Mouse (Mus musculus): ENCODE measurements around the gene Lin28a. TPM values are rescaled to one million over a fixed set of nuclear protein-coding genes. Genes with fewer than 3 reads are reported as not detected.
A peak's percentile ranks its signal among the peaks of the same experiment; 100 is the strongest.

Lin28a gene
- total RNA-seq, 2 experiments from 2014 or later: not detected

DNA sequence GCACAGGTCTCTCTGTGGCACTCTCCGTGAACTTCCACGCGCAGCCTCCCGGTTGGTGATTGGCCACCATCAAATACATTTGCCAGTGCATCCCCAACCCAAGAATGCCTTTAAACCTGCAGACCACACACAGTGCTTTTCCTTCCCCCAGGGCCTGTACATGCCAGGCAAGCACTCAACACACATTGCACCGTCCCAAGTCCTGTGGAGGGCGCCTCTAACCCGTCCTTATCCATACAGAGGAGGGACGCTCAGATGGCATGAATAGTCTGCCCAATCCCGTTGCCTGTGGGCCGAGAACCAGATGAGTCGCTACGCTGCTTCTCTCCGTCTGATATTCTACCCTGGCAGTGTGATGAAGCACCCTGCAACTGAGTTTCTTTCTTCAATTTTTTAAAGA, 35.7 kb downstream of the Lin28a start:
- no peak for DNase-seq (ENCODE audit: low spot score in 2 of 2)

DNA sequence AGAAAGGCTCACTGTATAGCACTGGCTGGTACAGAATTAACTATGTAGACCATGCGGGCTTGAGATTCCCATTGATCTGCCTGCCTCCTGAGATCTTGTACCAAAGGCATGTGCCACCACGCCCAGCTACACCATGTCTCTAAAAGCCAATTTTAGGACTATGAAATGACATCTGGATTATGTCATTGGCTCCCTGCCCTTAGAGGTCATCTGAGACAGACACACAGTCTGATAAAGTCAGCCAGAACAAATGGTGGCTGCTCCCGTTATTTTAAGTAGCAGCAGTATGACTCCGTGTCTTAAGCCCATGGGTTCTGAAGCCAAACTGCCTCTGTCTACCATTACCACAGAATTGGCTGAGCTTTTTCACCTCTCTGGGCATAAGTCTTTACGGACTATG, 38.1 kb downstream of the Lin28a start:
- DNase-seq (ENCODE audit: low spot score in 2 of 2): no peak

DNA sequence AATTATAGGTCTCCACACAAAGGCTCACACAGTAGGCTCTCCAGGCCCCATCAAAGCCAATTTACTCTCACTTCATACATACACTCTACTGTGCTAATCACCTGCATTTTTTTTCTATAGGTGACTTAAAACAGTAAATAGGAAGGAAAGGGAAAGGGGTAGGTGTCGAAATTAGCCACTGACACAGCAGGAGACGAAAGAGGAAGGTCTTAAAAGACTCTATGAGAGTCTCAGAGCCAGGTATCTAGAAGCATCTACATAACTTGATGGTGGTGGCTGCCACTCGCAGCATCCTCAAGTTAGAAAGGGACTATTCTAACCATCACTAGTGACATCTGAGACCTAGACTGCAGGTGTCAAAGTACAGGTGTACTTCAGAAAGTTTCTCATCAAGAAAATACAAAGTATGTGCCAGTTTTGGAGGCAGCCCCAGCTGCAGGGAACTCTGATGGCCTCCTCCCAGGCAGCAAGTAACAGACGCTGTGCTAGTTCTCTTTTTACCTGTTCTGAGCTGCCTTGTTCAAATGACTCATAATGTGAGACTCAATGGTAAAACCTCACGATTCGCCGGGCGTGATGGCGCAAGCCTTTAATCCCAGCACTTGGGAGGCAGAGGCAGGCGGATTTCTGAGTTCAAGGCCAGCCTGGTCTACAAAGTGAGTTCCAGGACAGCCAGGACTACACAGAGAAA, 40.5 kb downstream of the Lin28a start:
- DNase-seq (ENCODE audit: low spot score in 2 of 2): no peak

DNA sequence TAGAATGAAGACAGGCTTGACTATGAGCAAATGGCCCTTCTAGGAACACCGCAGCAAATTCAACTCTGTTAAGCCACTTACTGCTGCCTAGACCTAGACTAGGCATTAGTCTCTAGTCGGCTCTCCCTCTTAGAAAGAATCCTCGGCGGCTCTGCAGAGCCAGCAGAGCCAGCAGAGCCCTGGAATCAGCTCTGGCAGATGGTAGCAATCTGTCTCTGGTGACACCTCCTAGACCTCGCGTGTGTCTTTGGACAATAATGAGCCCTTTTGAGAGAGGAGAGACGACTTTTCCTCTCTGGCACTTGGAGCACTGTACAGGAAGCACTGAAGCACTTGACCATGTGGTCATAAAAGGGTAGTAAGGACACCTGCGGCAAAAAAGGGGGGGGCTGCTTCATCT, 46.9 kb downstream of the Lin28a start:
- DNase-seq (ENCODE audit: low spot score in 2 of 2): no peak

DNA sequence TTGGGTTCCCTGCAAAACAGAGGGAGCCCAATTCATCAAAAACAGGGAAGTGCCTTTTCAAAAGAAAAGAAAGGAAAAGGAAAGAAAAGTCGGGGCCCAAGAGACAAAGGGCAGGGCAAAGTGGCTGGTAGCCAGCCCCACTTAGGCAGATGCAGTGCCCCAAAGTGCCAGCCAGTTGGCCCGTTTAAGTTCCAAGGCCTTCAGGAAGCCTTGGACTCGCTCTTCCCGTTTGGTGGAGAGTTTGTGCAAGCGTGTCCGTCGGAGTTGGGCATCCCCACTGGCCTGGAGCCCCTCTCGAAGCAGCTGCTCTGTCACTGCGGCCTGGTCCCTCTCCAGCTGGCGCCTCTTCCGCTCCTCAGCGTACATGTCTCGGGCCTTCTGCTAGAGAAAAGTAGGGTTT, 47.8 kb downstream of the Lin28a start:
- no peak for DNase-seq (ENCODE audit: low spot score in 2 of 2)

DNA sequence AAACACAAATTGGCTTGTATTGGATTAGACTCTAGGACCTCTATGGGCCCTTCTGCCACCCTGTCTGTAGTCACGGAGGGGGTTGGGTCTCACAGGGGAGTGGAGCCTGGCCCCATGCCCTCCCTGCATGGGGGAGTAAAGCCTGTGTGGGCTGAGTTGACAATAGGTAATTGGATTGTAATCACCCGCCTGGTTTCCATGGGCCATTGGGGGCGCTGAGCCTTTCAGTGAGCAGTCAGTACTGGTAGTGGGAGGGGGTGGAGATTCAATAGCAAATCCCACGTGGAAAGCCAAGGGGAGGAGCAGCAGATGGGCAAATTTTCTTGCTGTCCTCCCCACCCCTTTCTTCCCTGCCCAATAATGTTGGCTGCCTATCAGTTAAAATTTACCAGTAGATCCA, 48.4 kb downstream of the Lin28a start:
- peak in 1 of 2 experiments; percentile 45 for DNase-seq (ENCODE audit: low spot score in 2 of 2)

DNA sequence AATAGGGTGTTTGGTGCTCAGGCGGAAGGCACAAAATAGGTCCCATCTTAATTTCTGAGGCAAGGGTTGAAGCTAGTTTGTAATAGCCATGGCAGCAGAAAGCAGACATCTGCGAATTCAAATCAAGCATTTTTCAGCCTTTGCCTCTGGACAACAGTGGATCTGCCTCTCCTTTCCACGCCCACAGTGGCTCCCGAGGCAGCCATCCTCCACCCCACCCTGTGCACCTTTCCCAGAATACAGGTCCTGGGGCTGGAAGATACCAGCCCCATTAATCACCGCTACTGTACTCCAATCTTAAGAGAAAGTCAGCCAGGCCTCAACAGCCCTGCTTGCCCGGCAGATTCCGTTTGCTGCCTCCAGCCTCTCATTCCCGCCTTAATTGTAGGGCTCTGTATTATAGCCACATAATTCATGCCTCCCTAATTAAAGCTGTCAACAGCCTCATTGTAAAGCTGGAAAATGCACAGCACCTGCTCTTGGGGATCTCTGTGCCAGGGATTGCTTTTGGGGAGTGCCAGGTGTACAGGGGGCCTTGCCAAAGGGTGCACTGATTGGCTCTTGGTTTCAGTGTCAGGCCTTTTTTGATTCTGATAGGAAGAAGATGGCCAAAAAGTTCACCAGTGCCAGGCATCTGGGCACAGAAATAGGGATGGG, 49.4 kb downstream of the Lin28a start:
- DNase-seq (ENCODE audit: low spot score in 2 of 2): no peak

DNA sequence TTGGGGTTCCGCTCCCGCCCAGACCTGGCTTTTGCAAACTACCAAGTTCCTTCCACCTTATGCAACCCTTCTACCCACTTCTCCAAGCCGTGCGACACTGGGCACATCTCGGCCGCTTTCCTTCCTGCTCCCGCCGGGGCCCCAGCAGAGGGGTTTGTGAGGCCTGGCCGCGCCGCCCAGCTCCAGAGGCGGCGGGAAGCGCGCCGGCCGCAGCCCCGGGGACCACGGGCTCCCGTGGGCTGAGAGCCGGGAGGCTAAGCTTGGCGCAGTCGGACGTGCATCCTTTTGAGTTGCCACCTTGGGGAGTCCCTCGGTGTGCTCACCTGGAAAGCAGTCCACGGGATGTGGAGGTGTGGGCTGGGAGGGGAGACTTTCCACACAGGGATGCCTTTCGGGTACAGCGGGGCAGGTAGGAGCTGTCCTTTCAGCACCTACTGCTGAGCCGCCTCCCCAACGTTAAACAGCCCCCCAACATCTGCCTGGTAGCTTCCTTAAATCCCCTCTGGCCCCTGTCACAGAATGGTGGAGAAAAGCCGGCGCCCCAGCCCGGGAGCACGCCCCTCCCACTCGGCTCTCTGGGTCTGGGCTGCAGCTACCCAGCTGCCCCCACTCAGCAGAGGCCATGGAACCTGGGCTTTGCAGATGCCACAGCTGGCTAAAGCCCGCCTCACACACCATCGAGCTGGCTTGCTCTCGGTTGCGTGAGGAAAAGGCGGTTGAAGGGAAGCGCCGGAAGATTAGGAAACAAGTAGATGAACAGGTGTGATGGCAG, 50.3 kb downstream of the Lin28a start, which contains the start of gene Hmgn2:
Hmgn2 (minus strand) TSS at position 501 of the 772 bp plus-strand sequence.
- DNase-seq (ENCODE audit: low spot score in 2 of 2): peak in 1 of 2 experiments; percentile 24

DNA sequence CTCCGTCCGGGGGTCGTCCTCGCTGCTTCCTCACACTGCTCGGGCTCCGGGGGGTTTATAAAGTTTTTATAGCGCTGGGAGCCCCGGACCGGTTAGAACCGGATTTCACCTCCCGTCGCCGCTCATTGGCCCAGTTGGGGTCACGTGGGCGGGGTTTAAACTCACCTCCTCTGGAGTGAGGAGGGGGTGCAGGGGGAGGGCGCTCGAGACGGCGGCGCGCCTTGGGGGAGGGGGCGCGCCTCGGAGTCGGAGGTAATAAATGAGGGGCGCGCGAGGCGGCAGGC, 50.8 kb downstream of the Lin28a start:
- DNase-seq (ENCODE audit: low spot score in 2 of 2): peak; percentile 86 to 92

DNA sequence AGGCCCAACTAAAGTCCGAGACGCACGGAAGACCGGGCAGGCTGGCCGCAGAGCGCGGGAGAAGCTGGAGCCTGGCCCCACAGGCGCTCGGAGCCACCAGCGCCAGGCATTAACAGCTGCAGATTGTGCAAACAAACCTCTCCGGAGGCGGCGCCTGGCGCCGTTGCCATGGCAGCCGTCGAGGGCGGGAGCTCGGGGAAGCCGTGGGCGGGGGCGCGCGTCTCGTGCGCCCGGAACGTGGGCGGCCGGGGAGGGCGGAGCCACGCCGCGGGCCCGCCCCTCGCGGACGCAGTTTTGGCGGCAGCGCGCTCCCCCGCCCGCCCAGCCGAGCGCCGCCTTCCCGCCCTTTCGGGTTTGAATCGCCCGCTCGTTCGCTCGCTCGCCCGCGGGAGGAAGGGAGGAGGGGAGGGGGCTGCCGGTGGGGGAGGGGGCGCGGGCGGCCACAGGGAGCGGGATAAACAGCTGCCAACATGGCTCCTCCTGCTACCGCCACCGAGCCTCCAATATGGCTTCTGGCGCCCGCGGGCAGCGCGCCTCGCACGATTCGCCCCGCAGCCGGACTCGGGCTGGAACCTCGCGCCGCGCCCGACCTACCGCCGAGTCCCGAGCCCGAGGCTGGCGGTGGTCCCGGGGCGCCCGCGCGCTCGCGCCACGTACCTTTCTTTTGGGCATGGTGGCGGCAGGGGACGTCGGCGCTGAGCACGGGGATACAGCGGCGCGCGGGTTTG, 51.3 kb downstream of the Lin28a start:
- peak; percentile 97 to 98 for DNase-seq (ENCODE audit: low spot score in 2 of 2)

DNA sequence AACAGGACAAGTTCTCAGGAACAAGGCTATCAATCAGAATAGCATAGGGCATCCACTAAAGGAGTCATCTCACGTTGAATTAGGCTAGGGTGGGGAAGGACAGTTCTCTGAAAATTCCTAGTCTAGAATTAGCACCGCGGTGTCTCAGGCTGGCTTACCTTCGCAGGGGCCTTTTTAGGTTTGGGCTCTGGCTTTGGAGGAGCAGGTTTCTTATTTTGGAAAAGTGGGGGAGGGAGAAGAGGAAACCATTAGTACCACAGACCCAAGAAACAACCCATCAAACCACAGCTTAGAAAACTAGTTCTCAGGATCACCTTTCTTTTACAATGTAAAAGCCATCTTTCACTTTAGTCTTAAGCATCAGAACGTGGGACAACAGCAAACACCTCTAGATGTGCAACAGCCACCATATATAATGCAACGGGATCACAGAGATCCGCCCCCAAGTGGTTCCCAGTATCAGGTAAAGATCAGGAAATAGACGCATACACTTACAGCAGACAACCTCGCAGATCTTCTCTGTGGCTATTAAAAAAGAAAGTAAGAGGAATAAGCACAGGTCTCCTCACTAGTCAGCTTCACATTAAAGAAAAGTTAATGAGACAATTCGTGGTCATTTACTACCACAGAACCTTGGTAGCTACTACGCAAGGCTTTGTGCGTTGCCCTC, 52.2 kb downstream of the Lin28a start:
- DNase-seq (ENCODE audit: low spot score in 2 of 2): no peak

DNA sequence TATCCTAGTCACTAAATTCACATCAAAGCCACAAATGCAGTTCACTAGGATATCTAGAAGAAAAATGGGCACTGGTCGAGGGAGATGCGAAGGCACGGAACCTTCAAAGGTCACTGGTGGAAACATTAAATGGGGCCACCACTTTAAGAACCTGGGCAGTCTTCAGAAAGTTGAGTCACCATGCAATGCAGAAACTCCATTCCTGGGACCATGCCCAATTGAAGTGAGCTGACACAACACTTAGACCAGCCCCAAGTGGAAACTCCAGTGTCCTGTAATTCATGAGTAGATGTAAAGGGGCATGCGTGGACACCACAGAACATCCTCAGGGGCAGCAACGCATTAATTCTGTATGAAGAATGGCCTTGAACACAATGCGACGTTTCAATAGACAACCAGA, 56.1 kb downstream of the Lin28a start:
- no peak for DNase-seq (ENCODE audit: low spot score in 2 of 2)

DNA sequence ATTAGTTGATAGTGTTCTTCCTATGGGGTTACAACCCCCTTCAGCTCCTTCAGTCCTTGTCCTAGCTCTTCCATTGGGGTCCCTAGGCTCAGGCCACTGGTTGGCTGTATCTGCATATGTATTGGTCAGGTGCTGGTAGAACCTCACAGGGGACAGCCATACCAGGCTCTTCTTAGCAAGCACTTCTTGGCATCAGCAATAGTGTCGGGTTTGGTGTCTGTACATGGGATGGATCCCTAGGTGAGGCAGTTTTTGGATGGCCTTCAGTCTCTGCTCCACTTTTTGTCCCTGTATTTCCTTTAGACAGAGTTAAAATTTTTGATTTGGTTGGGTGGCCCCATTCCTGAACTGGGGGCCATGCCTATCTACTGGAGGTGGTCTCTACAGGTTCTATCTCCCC, 59.8 kb downstream of the Lin28a start:
- no peak for DNase-seq (ENCODE audit: low spot score in 2 of 2)

DNA sequence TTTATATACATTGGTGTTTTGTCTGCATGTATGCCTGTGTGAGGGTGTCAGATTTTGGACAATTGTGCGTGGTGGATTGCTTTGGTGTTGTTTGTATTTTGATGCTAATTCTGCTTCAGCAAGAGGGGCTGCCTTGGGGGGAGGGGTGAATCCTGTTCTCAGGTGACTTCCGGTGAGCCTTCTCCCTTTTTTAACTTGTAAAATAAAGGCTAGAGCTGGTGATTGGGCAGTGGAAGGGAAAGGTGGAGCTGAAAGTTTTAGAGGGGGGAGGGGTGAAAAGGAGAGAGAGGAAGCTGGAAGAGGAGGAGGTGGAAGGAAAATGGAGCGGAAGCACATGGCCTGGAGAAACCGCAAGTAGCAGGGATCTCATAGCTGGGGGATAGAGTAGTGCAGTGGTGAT, 62.3 kb downstream of the Lin28a start:
- DNase-seq (ENCODE audit: low spot score in 2 of 2): no peak

Other genes with a start within 250 kb of the Lin28a start
- gene Rps6ka1, start 131.0 kb downstream of the Lin28a start, total RNA-seq (2021): 10 to 100 TPM; 10.6 to 10.9 TPM
- gene Hmgn2, start 50.2 kb downstream of the Lin28a start, total RNA-seq (2021): 100 to 1,000 TPM in 1 of 2 experiments, 10 to 100 TPM in 1; 98.1 to 114 TPM
- 10 to 100 TPM; 56.6 to 61.9 TPM for gene Dhdds, start 17.9 kb downstream of the Lin28a start, total RNA-seq (2021)
- not detected for gene Zfp683, start 35.0 kb upstream of the Lin28a start, total RNA-seq (2021)
- 1 to 10 TPM; 2.1 to 4.2 TPM for gene Crybg2, start 42.0 kb upstream of the Lin28a start, total RNA-seq (2021)
- 1 to 10 TPM in 1 of 2 experiments, under 1 TPM in 1; 0.74 to 1.9 TPM for gene Cd52, start 76.2 kb upstream of the Lin28a start, total RNA-seq (2021)
- 10 to 100 TPM; 33.5 TPM for gene Ubxn11, start 83.7 kb upstream of the Lin28a start, total RNA-seq (2021)
- 100 to 1,000 TPM; 250 to 270 TPM for gene Sh3bgrl3, start 109.9 kb upstream of the Lin28a start, total RNA-seq (2021)
- gene Cep85, start 168.3 kb upstream of the Lin28a start, total RNA-seq (2021): 10 to 100 TPM; 15.3 to 17.2 TPM
- gene Gm7534, start 184.2 kb upstream of the Lin28a start, total RNA-seq (2021): not detected
- not detected for gene Catsper4, start 208.5 kb upstream of the Lin28a start, total RNA-seq (2021)
- gene Cnksr1, start 219.6 kb upstream of the Lin28a start, total RNA-seq (2021): under 1 TPM; 0.13 to 0.64 TPM
- not detected for gene E130218I03Rik, start 224.8 kb upstream of the Lin28a start, total RNA-seq (2021)
- 10 to 100 TPM; 11.9 to 12.2 TPM for gene Zfp593, start 226.8 kb upstream of the Lin28a start, total RNA-seq (2021)
- gene Gm30191, start 228.1 kb upstream of the Lin28a start, total RNA-seq (2021): not detected
- 1 to 10 TPM; 1.6 to 1.7 TPM for gene Grrp1, start 235.3 kb upstream of the Lin28a start, total RNA-seq (2021)

Data from layer of hippocampus, adult 18-20 months (tissue).